Mouse (Mus musculus): ENCODE data around the gene Tns1. TPM values are rescaled to one million over a fixed set of nuclear protein-coding genes. Genes with fewer than 3 reads are reported as not detected.

The Tns1 gene
- polyA plus RNA-seq, 1 experiment from 2014 or later, result 38.5 TPM

DNA sequence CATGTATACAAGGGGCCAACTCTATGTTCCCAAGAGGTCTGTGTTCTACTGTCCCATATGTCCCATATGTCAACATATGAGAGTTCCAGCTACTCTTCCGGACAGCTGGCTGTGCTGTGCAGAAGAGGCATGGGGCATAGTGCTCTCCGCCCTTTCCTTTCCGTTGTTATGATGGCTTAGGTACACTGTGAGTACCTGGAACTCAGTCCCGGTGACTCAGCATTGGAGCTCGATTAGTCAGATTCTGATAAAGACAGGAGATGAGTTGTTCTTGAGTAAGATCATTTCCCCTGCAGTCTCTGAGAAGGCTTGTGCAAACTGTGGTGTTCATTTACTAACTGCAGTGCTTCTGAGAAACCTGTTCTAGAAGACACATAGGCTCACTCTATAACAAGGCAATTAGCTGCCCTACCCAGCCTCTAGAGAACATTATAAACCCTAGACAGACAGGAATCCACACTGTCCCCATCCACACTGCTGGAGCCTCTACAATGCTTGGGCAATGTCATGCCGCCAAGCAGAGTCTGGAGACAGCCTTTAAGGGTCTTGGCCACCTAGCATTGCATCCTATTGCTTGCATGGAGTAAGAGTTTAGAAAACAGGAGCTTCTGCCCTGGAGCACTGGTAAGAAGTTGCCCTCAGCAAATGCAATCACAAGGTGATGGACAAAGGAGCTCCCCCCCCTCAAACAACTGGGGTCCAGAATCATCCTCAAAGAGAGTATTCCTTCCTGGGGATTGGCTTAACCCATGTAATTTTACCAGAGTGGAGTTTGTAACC lies 25.0 kb upstream of the Tns1 start:
- ATAC-seq (ENCODE audit: insufficient number of reproducible peaks, insufficient read depth, low FRiP score, low TSS enrichment, low read depth), result no peak

DNA sequence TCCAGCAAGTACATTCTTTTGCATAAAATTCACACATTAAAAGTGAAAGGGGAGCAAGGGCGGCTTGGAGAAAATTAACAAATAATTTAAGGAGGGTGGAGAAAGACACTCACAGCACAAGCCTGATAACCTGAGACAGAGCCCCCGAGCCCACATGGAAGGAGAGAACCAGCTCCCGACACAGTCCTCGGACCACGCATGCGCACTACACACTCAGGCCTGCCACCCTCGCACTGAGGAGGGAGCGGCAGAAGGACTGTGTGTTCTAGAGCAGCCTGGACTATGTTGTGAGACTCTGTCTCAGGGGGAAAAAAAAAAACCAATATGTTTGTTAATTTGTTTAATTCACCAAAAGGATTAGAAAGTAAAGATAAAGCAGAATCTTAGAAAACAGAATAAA lies 17.5 kb upstream of the Tns1 start:
- no peak overlapping the region for H3K27ac ChIP-seq
- no peak overlapping the region for H3K4me2 ChIP-seq
- no peaks in the 10 kb centered on the region for H3K9me3 ChIP-seq
- no peak for ATAC-seq (ENCODE audit: insufficient number of reproducible peaks, insufficient read depth, low FRiP score, low TSS enrichment, low read depth)
- H3K9ac ChIP-seq, result no peak overlapping the region
- 81% methylated on average over 8 of the region's 8 CpGs for WGBS
- H3K36me3 ChIP-seq, result no peaks in the 10 kb centered on the region
- H3K4me3 ChIP-seq, result no peak overlapping the region
- no peaks in the 10 kb centered on the region for H3K27me3 ChIP-seq
- H3K4me1 ChIP-seq, result no peaks in the 10 kb centered on the region

More for the DNA sequence above, 25.0 kb upstream of the Tns1 start:
- H3K4me3 ChIP-seq, result no peak overlapping the region
- H3K9ac ChIP-seq, result no peak overlapping the region
- H3K4me1 ChIP-seq, result 0 out of 2 replicates have a peak, but pooled peaks cover 3% of the 10 kb centered on the region
- no peak overlapping the region for H3K4me2 ChIP-seq
- no peaks in the 10 kb centered on the region for H3K36me3 ChIP-seq
- no peaks in the 10 kb centered on the region for H3K27me3 ChIP-seq
- 85% methylated on average over 6 of the region's 6 CpGs for WGBS
- no peak overlapping the region for H3K27ac ChIP-seq
- no peaks in the 10 kb centered on the region for H3K9me3 ChIP-seq

DNA sequence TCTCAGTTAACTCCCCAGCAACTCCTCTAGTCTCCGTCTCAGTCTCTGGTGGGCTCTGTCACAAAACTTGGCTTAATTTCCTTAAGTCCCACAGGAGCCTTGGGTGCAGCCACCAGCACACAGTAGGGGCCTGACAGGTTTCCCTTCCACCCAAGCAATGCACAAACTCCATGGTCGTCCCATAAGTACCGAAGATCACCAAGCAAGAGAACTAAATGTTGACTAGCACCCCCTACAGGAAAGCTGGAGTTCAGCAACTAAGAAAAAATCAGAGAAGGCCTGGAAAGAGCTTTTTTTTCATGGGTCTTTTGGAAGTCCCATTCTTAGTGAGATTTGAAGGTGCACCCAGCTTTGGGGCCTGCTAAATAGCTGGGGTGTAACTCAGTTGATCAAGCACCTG lies 15.2 kb upstream of the Tns1 start:
- no peak for ATAC-seq (ENCODE audit: insufficient number of reproducible peaks, insufficient read depth, low FRiP score, low TSS enrichment, low read depth)
- H3K36me3 ChIP-seq, result no peaks in the 10 kb centered on the region
- no peak overlapping the region for H3K9ac ChIP-seq
- 57% methylated on average over 3 of the region's 3 CpGs for WGBS
- H3K4me1 ChIP-seq, result no peaks in the 10 kb centered on the region
- H3K27ac ChIP-seq, result no peak overlapping the region
- no peak overlapping the region for H3K4me3 ChIP-seq
- no peaks in the 10 kb centered on the region for H3K27me3 ChIP-seq
- no peaks in the 10 kb centered on the region for H3K9me3 ChIP-seq
- H3K4me2 ChIP-seq, result no peak overlapping the region

DNA sequence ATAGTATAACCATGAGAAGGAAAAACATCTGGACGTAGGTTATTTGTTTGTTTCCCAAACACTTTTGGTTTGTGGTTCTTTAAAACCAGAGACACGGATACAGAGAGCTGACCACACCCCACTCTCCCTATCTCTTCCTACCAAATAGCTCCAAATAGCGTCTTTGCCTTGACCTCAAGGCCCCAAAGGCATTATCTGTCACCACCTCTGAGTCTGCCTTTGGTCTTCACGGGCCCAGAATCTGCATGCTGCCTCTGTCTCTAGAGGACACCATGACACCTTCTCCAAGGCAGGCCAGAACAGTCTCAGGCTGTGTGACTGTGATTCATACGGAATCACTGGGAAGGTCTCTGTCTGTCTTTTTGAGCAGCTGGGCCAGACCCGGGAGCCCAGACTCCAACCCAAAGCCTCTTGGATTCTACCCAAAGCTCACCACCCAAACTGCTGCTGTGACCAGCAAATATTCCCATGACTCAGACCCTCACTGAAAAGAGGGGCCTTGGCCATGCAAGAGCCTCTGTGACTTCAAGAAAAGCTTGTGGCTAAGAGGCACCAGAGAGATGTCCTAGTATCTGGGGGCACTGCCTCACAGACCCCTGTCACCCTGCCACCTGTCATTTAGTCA lies 11.2 kb upstream of the Tns1 start:
- Histone ChIP-seq H3K4me1 (no peaks in the 10 kb centered on the region), H3K27me3 (no peaks in the 10 kb centered on the region), H3K9me3 (no peaks in the 10 kb centered on the region), H3K9ac (no peak overlapping the region), H3K36me3 (no peaks in the 10 kb centered on the region), H3K4me2 (no peak overlapping the region), H3K4me3 (no peak overlapping the region), H3K27ac (no peak overlapping the region)
- ATAC-seq (ENCODE audit: insufficient number of reproducible peaks, insufficient read depth, low FRiP score, low TSS enrichment, low read depth), result no peak
- 74% methylated on average over 6 of the region's 6 CpGs for WGBS

DNA sequence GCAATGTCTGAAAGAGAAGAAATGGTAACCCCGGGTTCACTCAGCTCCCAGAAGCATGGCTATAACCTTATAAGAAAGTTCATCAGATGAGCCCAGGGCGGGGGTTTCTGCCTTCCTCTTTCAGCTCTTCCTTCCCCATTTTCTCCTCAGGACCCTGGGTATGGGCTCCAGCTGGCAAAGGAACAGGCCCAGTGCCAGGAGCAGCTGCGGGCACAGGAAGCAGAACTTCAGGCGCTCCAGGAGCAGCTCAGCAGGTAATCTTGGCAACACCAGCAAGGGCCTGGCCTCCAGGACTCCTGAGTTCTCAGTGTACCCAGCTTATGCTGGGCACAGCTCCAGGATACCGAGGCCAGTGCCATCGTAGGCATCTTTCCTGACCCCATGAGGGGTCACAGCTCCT lies 9.7 kb upstream of the Tns1 start:
- H3K4me3 ChIP-seq, result no peak overlapping the region
- no peaks in the 10 kb centered on the region for H3K27me3 ChIP-seq
- ATAC-seq (ENCODE audit: insufficient number of reproducible peaks, insufficient read depth, low FRiP score, low TSS enrichment, low read depth), result no peak
- 81% methylated on average over 6 of the region's 6 CpGs for WGBS
- H3K4me1 ChIP-seq, result no peaks in the 10 kb centered on the region
- H3K36me3 ChIP-seq, result no peaks in the 10 kb centered on the region
- no peaks in the 10 kb centered on the region for H3K9me3 ChIP-seq
- H3K4me2 ChIP-seq, result no peak overlapping the region
- no peak overlapping the region for H3K9ac ChIP-seq
- no peak overlapping the region for H3K27ac ChIP-seq

DNA sequence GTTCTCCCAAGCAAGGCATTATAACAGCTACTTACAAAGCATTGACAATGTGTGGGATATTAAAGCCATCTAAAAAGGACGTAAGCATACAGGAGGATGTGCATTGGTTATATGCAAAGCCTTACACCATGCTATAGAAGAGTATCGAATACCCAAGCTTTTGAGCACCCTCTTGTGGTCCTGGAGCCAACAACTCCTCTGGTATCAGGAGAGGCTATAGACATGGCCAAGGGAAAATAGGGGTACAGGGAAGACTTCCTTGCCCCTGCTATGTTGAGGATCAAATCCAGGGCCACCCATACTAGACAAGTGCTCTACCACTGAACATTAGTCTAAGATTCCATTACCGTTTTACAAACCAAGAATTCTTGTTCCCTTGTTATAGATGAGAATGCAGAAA lies 7.8 kb upstream of the Tns1 start:
- H3K27me3 ChIP-seq, result no peaks in the 10 kb centered on the region

DNA sequence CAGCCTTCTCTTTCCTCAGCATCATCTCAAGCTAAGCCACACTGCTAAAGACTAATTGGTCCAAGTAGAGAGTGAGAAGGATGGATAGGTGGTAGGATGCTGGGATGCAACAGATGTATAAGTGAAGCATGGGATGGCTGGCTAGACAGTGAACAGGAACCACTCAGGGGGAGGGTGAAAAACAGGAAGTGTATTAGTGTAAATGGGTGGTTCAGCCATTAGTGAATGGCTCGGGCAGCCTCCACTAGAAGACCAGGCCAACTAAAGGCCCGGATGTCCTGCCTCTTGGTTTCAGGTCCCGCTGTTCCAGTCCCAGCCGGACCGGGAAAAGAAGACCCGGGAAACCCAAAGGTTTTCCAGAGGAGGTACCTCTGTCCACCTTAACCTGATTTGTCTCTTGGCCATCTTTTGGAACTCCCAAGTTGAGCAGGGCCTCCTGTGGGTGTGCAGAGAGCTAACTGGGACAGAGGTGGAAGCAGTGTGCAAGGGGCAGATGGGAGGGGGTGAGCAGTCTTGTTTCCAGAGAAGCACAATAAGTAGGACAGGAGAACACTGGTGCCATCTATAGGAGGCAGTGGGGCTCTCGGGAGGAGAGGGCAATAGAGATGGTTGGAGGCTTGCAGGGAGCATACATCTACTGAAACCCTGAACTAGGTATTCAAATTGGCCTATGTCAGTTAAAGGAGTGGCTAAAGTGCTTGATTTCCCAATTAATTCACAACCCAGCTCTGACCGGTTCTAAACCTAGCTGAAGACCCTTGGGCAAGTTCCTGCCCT lies 6.8 kb upstream of the Tns1 start:
- H3K9me3 ChIP-seq, result no peaks in the 10 kb centered on the region
- H3K27me3 ChIP-seq, result peaks cover 4% of the 10 kb centered on the region
- no peak overlapping the region for H3K27ac ChIP-seq
- no peaks in the 10 kb centered on the region for H3K36me3 ChIP-seq
- no peak overlapping the region for H3K4me2 ChIP-seq
- no peak for ATAC-seq (ENCODE audit: insufficient number of reproducible peaks, insufficient read depth, low FRiP score, low TSS enrichment, low read depth)
- WGBS, result 93% methylated on average over 8 of the region's 8 CpGs
- no peak overlapping the region for H3K9ac ChIP-seq
- no peak overlapping the region for H3K4me3 ChIP-seq
- no peaks in the 10 kb centered on the region for H3K4me1 ChIP-seq

More for the DNA sequence above, 7.8 kb upstream of the Tns1 start:
- no peak overlapping the region for H3K4me3 ChIP-seq
- no peaks in the 10 kb centered on the region for H3K9me3 ChIP-seq
- ATAC-seq (ENCODE audit: insufficient number of reproducible peaks, insufficient read depth, low FRiP score, low TSS enrichment, low read depth), result no peak
- H3K9ac ChIP-seq, result no peak overlapping the region
- 61% methylated on average over 3 of the region's 3 CpGs for WGBS
- H3K4me2 ChIP-seq, result no peak overlapping the region
- no peaks in the 10 kb centered on the region for H3K36me3 ChIP-seq
- H3K4me1 ChIP-seq, result no peaks in the 10 kb centered on the region
- no peak overlapping the region for H3K27ac ChIP-seq

DNA sequence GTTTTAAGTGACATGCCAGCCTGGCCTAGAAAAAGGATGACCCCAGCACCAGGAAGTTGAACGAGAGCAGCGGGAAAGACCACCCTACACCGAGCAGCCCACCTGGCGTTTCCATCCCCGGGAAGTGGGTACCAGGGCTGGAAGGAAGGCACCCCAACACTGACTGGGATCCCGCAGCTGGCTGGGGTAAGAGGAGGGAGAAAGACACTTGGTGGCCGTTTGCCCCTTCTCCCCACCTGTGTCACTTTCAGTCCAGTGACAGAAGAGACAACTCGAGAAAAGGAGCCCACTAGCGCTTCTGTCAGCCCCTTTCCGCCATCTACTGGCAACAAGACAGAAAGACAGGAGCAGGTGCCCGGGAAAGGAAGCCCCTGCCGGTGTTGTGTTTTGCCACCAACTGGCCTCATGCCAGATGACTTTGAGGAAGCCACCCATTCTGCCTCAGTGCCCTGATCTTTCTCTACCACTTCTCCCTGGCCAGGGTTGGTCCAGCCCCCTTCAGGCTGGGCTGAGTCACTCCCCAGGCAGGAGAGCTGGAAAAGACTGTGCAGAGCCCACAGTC lies 823 bp upstream of the Tns1 start, which contains the start of gene Rufy4:
Gene Rufy4 (plus strand): TSS at position 551 of the 562 bp plus-strand sequence.
- WGBS, result 0% methylated on average over 12 of the region's 12 CpGs
- H3K4me1 ChIP-seq, result peaks cover 18% of the 10 kb centered on the region
- peak within 1 kb of the TSS; percentile 80 for H3K9ac ChIP-seq
- peak within 1 kb of the TSS; percentile 86 for H3K4me2 ChIP-seq
- no peak for ATAC-seq (ENCODE audit: insufficient number of reproducible peaks, insufficient read depth, low FRiP score, low TSS enrichment, low read depth)
- H3K4me3 ChIP-seq, result peak within 1 kb of the TSS; percentile 60
- H3K36me3 ChIP-seq, result no peaks in the 10 kb centered on the region
- H3K9me3 ChIP-seq, result no peaks in the 10 kb centered on the region
- H3K27me3 ChIP-seq, result peaks cover 40% of the 10 kb centered on the region
- no peak within 1 kb of the TSS for H3K27ac ChIP-seq

DNA sequence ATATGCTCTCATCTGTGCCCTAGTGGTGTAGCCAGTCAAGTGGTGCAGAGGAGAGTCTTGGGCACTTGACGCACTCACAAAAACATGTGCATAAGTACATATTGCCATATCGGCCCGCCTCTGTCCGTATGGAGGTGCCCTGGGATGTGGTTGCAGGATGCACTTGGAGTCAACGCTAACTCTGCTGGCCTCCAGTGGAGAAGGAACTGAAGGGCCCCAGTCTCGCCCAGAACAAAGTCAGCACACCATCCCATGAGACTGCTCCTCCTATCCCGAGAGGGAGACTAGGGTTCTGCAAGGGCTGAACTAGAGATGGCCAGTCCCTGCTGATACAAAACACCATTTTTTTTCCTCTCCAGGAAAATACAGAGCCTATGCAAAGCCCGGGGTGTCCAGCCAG lies 1.0 kb downstream of the Tns1 start:
- ATAC-seq (ENCODE audit: insufficient number of reproducible peaks, insufficient read depth, low FRiP score, low TSS enrichment, low read depth), result no peak
- Histone ChIP-seq H3K4me2 (peak overlapping the region; percentile 86; the same call in 1 of the 2 replicates), H3K9me3 (no peaks in the 10 kb centered on the region), H3K4me1 (peaks cover 24% of the 10 kb centered on the region), H3K27me3 (peaks cover 40% of the 10 kb centered on the region), H3K4me3 (0 out of 2 replicates have a peak overlapping the region, but pooled peaks have one; percentile 60), H3K27ac (no peak overlapping the region), H3K36me3 (no peaks in the 10 kb centered on the region), H3K9ac (no peak overlapping the region)
- 60% methylated on average over 8 of the region's 8 CpGs for WGBS

DNA sequence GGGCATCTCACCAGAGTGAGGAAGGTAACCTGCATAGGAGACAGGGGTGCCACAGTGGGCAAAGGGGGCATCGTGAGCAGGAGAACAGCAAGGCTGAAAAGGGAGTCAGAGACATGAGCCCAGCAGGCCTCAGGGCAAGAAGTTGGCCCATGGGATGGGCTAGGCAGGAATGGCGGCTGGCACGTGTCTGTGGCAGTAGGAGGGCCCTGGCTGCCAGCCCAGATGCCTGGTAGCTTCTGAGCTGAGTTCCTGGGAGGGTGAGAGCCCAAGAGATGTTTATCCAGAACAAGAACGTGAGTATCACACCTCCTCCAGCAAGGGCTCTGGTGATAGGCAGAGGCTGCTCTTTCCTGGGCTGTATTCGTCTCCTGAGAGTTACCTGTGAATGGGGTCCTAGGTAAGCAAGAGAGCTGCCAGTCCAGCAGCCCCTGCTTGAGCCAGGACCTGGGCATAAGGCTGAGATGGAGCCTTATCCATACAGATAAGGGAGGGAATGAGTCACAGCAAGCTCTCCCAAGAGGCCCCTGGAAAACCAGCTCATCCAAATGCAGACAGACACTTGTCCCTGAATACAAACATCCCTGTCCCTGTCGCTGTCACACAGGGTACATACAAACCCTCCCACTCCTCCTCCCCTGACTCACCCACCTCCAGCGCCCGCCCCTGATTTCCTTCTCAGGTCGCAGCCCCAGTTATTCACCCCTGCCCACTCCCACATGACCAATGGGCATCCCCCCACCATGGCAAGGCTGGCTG lies 2.2 kb downstream of the Tns1 start:
- no peak overlapping the region for H3K9ac ChIP-seq
- 48% methylated on average over 9 of the region's 9 CpGs for WGBS
- peaks cover 40% of the 10 kb centered on the region for H3K27me3 ChIP-seq
- no peak overlapping the region for H3K4me3 ChIP-seq
- H3K4me2 ChIP-seq, result no peak overlapping the region
- no peak overlapping the region; the same call in 1 of the 2 replicates for H3K27ac ChIP-seq
- H3K36me3 ChIP-seq, result no peaks in the 10 kb centered on the region
- H3K4me1 ChIP-seq, result peaks cover 24% of the 10 kb centered on the region
- ATAC-seq (ENCODE audit: insufficient number of reproducible peaks, insufficient read depth, low FRiP score, low TSS enrichment, low read depth), result no peak
- no peaks in the 10 kb centered on the region for H3K9me3 ChIP-seq

DNA sequence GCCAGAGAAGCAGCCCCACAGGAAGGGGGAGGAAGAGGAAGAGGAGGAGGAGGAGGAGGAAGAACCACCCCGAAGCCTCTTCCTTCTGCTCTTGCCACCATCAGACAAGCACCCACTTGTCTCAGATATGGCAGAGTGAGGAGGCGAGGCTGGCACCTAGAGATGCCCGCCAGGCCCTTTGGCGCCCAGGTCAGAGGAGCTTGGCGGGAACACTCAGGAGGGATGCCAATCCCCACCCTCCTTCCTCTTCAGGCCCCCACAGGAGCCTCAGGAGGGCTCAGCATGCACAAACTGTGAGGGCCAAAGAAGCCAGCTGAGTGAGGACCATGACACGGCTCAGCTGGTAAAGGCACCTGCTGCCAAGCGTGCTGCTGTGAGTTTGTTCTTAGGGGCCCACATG lies 3.1 kb downstream of the Tns1 start:
- ATAC-seq (ENCODE audit: insufficient number of reproducible peaks, insufficient read depth, low FRiP score, low TSS enrichment, low read depth), result no peak
- 88% methylated on average over 7 of the region's 7 CpGs for WGBS
- H3K27ac ChIP-seq, result no peak overlapping the region
- no peaks in the 10 kb centered on the region for H3K9me3 ChIP-seq
- no peaks in the 10 kb centered on the region for H3K36me3 ChIP-seq
- H3K27me3 ChIP-seq, result peaks cover 37% of the 10 kb centered on the region
- H3K4me3 ChIP-seq, result no peak overlapping the region
- H3K4me2 ChIP-seq, result no peak overlapping the region
- H3K4me1 ChIP-seq, result peaks cover 24% of the 10 kb centered on the region
- no peak overlapping the region for H3K9ac ChIP-seq
